Mouse (Mus musculus) hindbrain, embryonic 12.5 days (tissue): ENCODE data around the gene Vmn2r115. TPM values are rescaled to one million over a fixed set of nuclear protein-coding genes. Genes with fewer than 3 reads are reported as not detected.
"Not testable (repeated sequence)": the region's sequence is repeated elsewhere in the genome, so short reads cannot be mapped to it uniquely, and the experiment has no call there.

ENCODE experiments used
- ATAC-seq: fragments of 200-750 bp; cut with Nextera tagmentation; 2 replicates; pipeline ENCODE4 v1.8.0; 2017; ENCODE audit warnings: moderate TSS enrichment; ENCODE audit not compliant: low FRiP score
- H3K27ac ChIP-seq: fragments of 300-500 bp; sonication (generic); 2 replicates; pipeline ENCODE4 v1.5.1; 2016; ENCODE audit warnings: mild to moderate bottlenecking
- H3K27me3 ChIP-seq: fragments of 300-500 bp; sonication (generic); 2 replicates; pipeline ENCODE4 v1.6.1; 2016; ENCODE audit warnings: mild to moderate bottlenecking
- H3K36me3 ChIP-seq: fragments of 300-500 bp; sonication (generic); 2 replicates; pipeline ENCODE4 v1.6.1; 2016; ENCODE audit warnings: mild to moderate bottlenecking
- H3K4me1 ChIP-seq: fragments of 300-500 bp; sonication (generic); 2 replicates; pipeline ENCODE4 v1.6.1; 2016
- H3K4me2 ChIP-seq: fragments of 300-500 bp; sonication (generic); replicated peaks from 2 replicates; pipeline ENCODE4 v1.6.1; 2016; ENCODE audit warnings: mild to moderate bottlenecking
- H3K4me3 ChIP-seq: fragments of 300-500 bp; sonication (generic); 2 replicates; pipeline ENCODE4 v1.5.1; 2016; ENCODE audit warnings: mild to moderate bottlenecking
- H3K9ac ChIP-seq: fragments of 300-500 bp; sonication (generic); 2 replicates; pipeline ENCODE4 v1.6.1; 2016; ENCODE audit warnings: mild to moderate bottlenecking, moderate library complexity
- H3K9me3 ChIP-seq: fragments of 300-500 bp; sonication (generic); replicated peaks from 2 replicates; pipeline ENCODE4 v1.6.1; 2016; ENCODE audit warnings: mild to moderate bottlenecking
- WGBS: fragments of 180-500 bp; shearing (Covaris S2); methylation state at CpG from one replicate; pipeline ENCODE4 v1.1.7; 2016; 5-methylcytosine and 5-hydroxymethylcytosine counted together
- polyA plus RNA-seq: library from polyadenylated mRNA; unstranded; fragments of >200 nt; fragmentation: Nextera tagmentation; extraction: Ambion mirVana; gene quantifications from 2 replicates; pipeline ENCODE4 v1.2.1, GENCODE M21; 2016

Vmn2r115 gene
- not detected in 2 replicates for polyA plus RNA-seq

DNA sequence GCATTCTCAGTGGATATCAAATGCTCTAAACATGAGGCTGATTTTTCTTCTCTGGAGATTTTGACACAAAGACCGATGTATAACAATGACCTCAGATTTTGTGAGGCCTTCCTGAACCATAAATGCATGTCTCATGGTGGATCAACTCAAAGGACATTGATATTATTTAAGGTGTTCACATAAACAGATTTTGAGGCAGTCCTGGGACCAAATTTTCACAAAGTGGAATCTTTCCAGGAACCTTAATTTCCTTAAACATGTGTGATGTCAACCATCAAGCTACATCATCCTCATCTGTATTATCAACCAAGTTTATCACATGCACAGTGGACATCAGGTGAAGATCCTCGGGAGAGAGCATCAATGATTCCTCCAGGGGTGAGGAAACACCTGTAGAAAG lies at the start of gene Vmn2r115:
Gene Vmn2r115, plus strand, starts transcription at position 301 of the 400 bp plus-strand sequence.
- not testable (repeated sequence) for H3K4me3 ChIP-seq, H3K4me1 ChIP-seq, H3K4me2 ChIP-seq, H3K9me3 ChIP-seq, H3K9ac ChIP-seq, H3K27ac ChIP-seq, H3K36me3 ChIP-seq, H3K27me3 ChIP-seq, ATAC-seq
- WGBS, result 44% methylated on average over 2 of the region's 2 CpGs

DNA sequence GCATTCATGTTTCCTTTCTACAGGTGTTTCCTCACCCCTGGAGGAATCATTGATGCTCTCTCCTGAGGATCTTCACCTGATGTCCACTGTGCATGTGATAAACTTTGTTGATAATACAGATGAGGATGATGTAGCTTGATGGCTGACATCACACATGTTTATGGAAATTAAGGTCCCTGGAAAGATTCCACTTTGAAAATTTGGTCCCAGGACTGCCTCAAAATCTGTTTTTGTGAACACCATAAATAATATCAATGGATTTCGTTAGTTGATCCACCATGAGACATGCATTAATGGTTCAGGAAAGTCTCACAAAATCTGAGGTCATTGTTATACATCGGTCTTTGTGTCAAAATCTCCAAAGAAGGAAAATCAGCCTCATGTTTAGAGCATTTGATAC lies 31.1 kb upstream of the Vmn2r115 start, which contains the start of gene Vmn2r114:
Gene Vmn2r114, minus strand, starts transcription at position 101 of the 400 bp plus-strand sequence.
- not testable (repeated sequence) for H3K4me2 ChIP-seq, H3K36me3 ChIP-seq, ATAC-seq, H3K4me1 ChIP-seq, H3K4me3 ChIP-seq, H3K27me3 ChIP-seq, H3K9ac ChIP-seq, H3K27ac ChIP-seq
- 77% methylated on average over 2 of the region's 2 CpGs for WGBS
- H3K9me3 ChIP-seq, result 0 out of 2 replicates have a peak, but pooled peaks cover 12% of the 10 kb centered on the region

DNA sequence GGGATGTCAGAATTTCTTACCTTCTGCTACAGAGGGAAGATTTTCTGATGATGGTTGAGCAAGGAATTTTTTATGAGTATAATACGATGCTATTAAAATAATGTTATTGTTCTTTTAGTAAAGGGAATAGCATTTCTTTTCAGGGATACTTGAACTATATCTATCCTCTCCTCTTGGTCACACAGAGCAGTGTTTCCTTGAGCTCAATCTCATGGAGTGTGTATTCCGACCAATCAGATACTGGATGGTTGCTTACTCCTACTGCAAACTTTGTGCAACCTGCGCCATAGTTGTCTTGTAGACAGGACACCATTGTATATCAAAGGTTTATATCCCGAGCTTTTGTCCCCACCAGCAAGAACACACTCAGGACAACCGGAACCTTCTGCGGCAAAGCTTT lies 12.9 kb upstream of the Vmn2r115 start:
- no peaks in the 10 kb centered on the region for H3K4me1 ChIP-seq
- no peak overlapping the region for H3K9ac ChIP-seq
- no peaks in the 10 kb centered on the region for H3K36me3 ChIP-seq
- H3K4me3 ChIP-seq, result no peak overlapping the region
- no peak overlapping the region for H3K4me2 ChIP-seq
- H3K9me3 ChIP-seq, result peaks cover 23% of the 10 kb centered on the region
- no peak overlapping the region for H3K27ac ChIP-seq
- ATAC-seq, result no peak
- WGBS, result 77% methylated on average over 6 of the region's 6 CpGs
- no peaks in the 10 kb centered on the region for H3K27me3 ChIP-seq

GRCm38 (mm10) chr17:23351644-23352043 lies 8.1 kb downstream of the Vmn2r115 start:
- Histone ChIP-seq H3K27ac (no peak overlapping the region), H3K4me3 (no peak overlapping the region), H3K27me3 (no peaks in the 10 kb centered on the region), H3K4me2 (no peak overlapping the region), H3K36me3 (no peaks in the 10 kb centered on the region), H3K9ac (no peak overlapping the region), H3K4me1 (no peaks in the 10 kb centered on the region), H3K9me3 (0 out of 2 replicates have a peak, but pooled peaks cover 8% of the 10 kb centered on the region)
- no peak for ATAC-seq
- 63% methylated on average over 1 of the region's 1 CpGs for WGBS

- not testable (repeated sequence) for H3K4me3 ChIP-seq, H3K4me2 ChIP-seq, H3K9ac ChIP-seq, H3K27me3 ChIP-seq, H3K4me1 ChIP-seq, H3K9me3 ChIP-seq, ATAC-seq, H3K36me3 ChIP-seq, H3K27ac ChIP-seq
These were observed 40.8 kb downstream of the Vmn2r115 start, which contains the start of gene Vmn2r116 for GRCm38 (mm10) chr17:23384304-23384703. Vmn2r116 (plus strand) TSS chr17:23384604.

Other genes with a start within 250 kb of the Vmn2r115 start
- 22.8 and 24.4 TPM in 2 replicates for gene Zfp40, start 150.5 kb upstream of the Vmn2r115 start, polyA plus RNA-seq
- gene Vmn2r114, start 31.2 kb upstream of the Vmn2r115 start, polyA plus RNA-seq, result not detected in 2 replicates
- not detected in 2 replicates for gene Vmn2r116, start 40.9 kb downstream of the Vmn2r115 start, polyA plus RNA-seq
- gene Vmn2r117, start 136.0 kb downstream of the Vmn2r115 start, polyA plus RNA-seq, result not detected in 2 replicates
- 20.8 and 21.3 TPM in 2 replicates for gene Zfp213, start 220.5 kb downstream of the Vmn2r115 start, polyA plus RNA-seq